Mouse (Mus musculus) right cerebral cortex, postnatal 36 days (tissue): ENCODE measurements at regions not wholly inside any gene's neighbourhood (a gene's known extent, or its start where the extent isn't known, plus 50 kb on each side); places are given as distances from the start of the nearest gene placed in this dataset.

Source experiments
- DNase-seq, 2 experiments: peaks; one replicate each; pipeline ENCODE4 v3.0.0; 2022; ENCODE audit warnings: low spot score in 2 of 2, mixed read lengths in 1 of 2

- DNase-seq: no peak
Observed at GRCm38 (mm10) chr13:110895349-110895748, 359.5 kb upstream of the Actbl2 start.

GRCm38 (mm10) chr13:110895900-110896299 lies 358.9 kb upstream of the Actbl2 start:
- DNase-seq: no peak

GRCm38 (mm10) chr13:110897621-110898020 lies 357.2 kb upstream of the Actbl2 start:
- no peak for DNase-seq

GRCm38 (mm10) chr13:110902994-110903644 lies 351.7 kb upstream of the Actbl2 start:
- DNase-seq: peak; percentile 11 to 20

- no peak for DNase-seq
Observed at GRCm38 (mm10) chr13:110907319-110907955, 347.4 kb upstream of the Actbl2 start.

GRCm38 (mm10) chr13:110911866-110912265 lies 342.9 kb upstream of the Actbl2 start:
- DNase-seq: no peak

- no peak for DNase-seq
Observed at GRCm38 (mm10) chr13:110913177-110913576, 341.6 kb upstream of the Actbl2 start.

- DNase-seq: peak; percentile 13 to 53
Observed at GRCm38 (mm10) chr13:110913687-110914086, 341.1 kb upstream of the Actbl2 start.

- no peak for DNase-seq
Observed at GRCm38 (mm10) chr13:110915161-110915560, 339.7 kb upstream of the Actbl2 start.

- no peak for DNase-seq
Observed at GRCm38 (mm10) chr13:110923936-110924335, 330.9 kb upstream of the Actbl2 start.

- DNase-seq: no peak
Observed at GRCm38 (mm10) chr13:110924897-110925296, 329.9 kb upstream of the Actbl2 start.

GRCm38 (mm10) chr13:110928143-110928542 lies 326.7 kb upstream of the Actbl2 start:
- DNase-seq: no peak

GRCm38 (mm10) chr13:110928894-110929293 lies 325.9 kb upstream of the Actbl2 start:
- DNase-seq: no peak

- DNase-seq: no peak
Observed at GRCm38 (mm10) chr13:110929579-110929978, 325.2 kb upstream of the Actbl2 start.

- no peak for DNase-seq
Observed at GRCm38 (mm10) chr13:110941587-110941986, 313.2 kb upstream of the Actbl2 start.

- DNase-seq: no peak
Observed at GRCm38 (mm10) chr13:110942986-110943644, 311.7 kb upstream of the Actbl2 start.

GRCm38 (mm10) chr13:110944061-110944460 lies 310.8 kb upstream of the Actbl2 start:
- DNase-seq: no peak

- no peak for DNase-seq
Observed at GRCm38 (mm10) chr13:110944683-110945082, 310.1 kb upstream of the Actbl2 start.

- no peak for DNase-seq
Observed at GRCm38 (mm10) chr13:110960212-110960611, 294.6 kb upstream of the Actbl2 start.

GRCm38 (mm10) chr13:110967109-110967508 lies 287.7 kb upstream of the Actbl2 start:
- no peak for DNase-seq

- DNase-seq: peak; percentile 41 to 70
Observed at GRCm38 (mm10) chr13:110967626-110968506, 286.9 kb upstream of the Actbl2 start.

- no peak for DNase-seq
Observed at GRCm38 (mm10) chr13:110968507-110968905, 286.3 kb upstream of the Actbl2 start.
